Mouse (Mus musculus): Measurements from ENCODE around the gene Rpgrip1.

GRCm38 (mm10) chr14:52196230-52197155, 86.0 kb downstream of the Rpgrip1 start:
- TF ChIP-seq CTCF (IDR thresholded peaks at IDR 0.05; ENCODE audit: extremely low read depth, insufficient read depth, low read length) (no peak), POLR2A (IDR thresholded peaks at IDR 0.05; ENCODE audit: extremely low read depth, insufficient read depth, low read length) (no peak)
